Mouse (Mus musculus) monocyte, adult 2 months (primary cell): Measurements from ENCODE around the gene Il34.

Experiments used
- DNase-seq, 2 experiments: peaks; one replicate each; pipeline ENCODE4 v3.0.0; 2022; ENCODE audit warnings: low spot score in 2 of 2, low read depth in 1 of 2

Gene Il34

DNA sequence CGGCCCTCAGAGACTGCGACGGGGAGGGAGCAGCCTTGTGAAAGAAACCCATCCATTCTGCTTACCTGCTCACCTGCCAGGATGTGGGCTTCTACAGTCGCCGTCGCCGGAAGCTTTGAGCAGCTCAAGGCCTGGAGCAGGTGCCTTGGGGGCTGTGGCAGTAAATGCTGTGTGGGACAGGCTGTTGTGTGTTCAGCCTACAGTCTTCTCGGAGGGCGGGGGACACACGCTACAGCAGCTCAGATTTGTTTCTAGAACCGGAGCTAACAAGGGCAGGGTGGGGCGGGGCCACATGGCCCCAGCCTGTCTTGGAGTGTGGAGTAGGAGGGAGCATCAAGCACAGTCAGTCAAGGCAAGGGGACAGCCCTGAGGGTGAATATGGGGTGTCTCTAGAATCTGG is at the start of gene Il34:
Il34 (minus strand) TSS at position 256 of the 400 bp plus-strand sequence.
- DNase-seq, result no peak

DNA sequence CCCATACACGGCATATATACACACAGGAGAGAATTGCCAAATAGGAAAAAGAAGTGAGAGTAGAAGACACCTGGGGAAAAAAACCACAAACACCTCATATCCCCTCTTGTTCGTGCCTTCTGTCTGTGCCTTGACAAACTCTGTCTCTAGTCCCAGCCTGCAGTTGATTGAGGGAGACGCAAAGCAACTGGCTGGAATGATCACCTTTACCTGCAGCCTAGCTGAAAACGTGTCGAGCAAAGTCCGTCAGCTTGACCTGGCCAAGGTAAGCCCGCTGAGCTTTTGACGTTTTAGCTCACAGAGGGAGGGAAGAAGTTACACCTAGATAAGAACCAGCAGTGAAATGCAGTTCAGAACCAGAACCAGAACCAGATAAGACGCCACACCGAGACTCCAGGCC is 45.5 kb upstream of the Il34 start:
- no peak for DNase-seq

DNA sequence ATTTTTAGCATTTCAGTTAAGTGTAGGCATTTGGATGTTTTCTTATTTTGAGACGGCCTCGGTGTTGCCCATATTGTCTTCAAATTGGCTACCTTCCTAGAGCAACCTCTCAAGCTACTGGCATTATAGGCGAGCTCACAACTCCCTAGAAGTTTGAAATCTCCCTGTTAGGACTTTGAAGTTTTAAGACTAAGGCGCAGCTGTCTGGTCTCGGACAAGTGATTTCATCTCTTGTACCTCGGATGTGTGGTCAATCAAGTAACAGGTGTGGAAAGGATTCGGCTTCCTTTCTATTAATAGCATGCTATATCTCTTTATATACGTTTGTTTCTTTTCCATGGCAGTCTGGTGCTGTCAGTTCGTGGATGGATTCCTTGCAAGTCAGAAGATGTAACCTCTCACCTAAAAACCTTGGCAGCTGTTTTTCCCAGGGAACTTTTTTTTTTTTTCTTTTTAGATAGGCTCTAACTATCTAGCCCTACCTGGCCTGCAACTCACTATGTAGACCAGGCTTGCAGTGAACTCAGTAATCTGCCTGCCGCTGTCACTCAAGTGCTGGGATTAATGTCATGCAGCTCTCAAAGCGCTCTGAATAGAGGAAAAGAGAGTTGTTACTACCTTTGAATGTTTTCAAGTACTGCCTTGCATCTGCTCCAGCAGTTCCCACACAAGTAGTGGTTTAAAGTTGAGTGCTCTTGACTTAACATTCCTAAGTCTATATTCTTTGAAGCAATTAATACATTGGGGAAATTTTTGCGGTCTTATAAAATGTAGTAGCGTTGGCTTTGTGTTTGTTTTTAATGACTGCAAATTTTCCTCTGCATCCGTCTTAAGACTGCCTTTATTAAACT is 42.1 kb upstream of the Il34 start:
- DNase-seq, result no peak

DNA sequence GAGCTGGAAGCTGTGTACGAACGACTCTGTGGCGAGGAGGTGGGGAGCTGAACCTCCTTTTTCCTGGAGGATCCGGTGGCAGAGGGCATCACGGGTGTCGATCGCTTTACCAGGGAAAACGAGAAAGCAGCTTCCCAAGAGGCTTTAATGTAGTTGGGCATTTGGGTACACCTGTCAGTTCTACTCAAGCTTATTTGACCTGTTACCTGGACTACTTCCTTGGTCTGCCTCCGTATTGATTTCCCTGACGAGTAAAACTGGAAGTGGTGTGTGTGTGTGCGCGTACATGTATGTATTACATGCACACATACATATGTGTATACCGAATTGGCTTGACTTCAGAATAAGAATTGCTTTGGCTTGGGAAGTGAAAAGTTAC is 41.4 kb upstream of the Il34 start:
- DNase-seq, result no peak

DNA sequence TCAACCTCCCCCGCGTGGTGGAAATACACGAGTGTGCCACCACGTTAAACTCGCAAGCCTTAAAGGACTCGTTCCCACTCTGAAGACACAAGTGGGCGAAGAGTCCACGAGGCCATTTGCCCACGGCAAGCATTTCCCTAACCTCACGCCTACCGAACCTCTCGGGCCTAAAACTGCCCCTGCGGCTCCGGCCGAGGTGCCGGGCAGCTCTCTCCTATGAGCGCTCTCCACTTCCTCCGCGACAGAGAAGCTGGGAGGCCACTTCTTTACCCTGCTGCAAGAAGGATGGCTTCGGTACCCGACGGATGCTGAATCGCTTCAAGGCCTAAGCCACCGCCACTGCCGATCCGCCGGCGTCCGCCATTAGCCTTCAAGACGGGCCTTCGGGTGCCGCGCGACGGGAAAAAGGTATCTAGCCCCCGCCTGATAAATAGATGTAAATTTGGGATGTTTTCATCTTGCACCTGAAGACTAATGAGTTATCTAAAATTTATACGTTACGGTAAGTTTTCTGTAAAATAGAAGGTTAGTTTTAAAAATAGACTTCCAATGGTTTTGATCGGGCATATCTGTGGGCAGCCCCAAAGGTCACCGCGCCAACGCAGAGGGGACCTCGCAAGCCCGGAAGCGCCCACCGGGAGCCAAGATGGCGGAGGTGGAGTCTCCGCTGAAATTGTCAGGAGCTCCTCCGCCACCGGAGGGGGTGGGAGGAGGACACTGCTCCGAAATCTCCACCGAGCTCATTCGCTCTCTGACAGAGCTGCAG is 40.9 kb upstream of the Il34 start, which contains the start of the genes Cog4 and Sf3b3:
Cog4 (plus strand) TSS at position 196 of the 766 bp plus-strand sequence.
Sf3b3 (minus strand) TSS at position 383 of the 766 bp plus-strand sequence.
- DNase-seq, result peak; percentile 62 to 76

DNA sequence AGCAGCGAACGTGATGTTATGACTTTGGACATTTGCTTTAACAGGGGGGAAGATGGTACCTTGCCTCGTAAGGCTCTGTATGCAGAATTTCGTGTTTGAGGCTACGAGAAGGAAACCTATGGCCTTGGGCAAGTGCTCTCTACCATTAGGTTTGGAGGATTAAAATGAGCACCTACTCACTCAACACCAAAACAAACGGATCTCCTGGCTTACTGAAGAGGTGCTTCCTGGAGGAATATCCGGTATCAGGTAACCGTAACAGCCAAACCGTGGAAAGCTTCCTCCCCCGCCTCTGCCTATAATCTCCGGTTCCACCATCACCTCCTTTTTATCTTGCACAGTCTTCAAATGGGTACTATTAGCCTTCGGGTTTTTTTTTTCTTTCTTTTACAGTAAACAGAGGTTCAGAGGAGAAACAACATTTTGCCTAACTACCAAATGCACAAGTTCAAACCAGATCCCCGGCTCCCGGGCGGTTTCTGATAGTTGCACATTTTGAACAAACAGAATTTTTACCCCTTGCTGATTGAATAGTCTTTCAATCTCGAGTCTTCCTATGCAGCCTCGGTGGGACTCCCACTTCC is 40.2 kb upstream of the Il34 start:
- no peak for DNase-seq

DNA sequence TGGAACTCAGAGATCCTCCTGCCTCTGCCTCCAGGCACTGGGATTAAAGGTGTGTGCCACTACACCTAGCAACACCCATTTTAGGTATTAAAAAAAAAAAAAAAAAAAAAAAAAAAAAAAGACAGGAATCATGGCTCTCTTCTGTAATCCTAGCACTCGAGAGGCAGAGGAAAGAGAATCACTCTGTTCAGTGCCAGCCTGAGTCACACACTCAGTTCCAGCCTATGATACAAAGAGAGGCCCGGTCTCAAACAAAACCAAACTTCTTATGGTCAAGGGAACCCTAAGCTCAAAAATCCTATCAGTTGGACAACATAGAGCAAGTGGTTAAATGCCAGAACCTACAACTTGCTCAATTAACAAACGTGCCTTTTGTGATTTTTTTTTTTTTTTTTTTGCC is 39.2 kb upstream of the Il34 start:
- no peak for DNase-seq

DNA sequence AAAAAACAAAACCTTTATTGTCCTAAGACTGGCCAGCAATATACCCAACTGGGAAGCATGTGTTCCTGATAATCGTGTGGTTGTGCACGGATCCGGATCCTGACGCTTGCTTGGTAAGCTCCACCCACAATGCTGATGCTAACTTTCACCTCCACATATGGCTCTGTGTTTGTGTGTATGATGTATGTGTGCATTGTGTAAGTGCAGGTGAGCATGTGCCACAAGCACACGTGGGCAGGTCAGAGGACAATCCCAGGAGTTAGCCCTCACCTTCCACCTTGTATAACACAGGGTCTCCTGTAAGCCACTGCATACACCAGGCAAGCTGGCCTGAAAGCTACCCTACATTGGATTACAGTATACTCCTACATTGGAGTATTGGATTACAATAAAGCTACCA is 37.5 kb upstream of the Il34 start:
- DNase-seq, result no peak

DNA sequence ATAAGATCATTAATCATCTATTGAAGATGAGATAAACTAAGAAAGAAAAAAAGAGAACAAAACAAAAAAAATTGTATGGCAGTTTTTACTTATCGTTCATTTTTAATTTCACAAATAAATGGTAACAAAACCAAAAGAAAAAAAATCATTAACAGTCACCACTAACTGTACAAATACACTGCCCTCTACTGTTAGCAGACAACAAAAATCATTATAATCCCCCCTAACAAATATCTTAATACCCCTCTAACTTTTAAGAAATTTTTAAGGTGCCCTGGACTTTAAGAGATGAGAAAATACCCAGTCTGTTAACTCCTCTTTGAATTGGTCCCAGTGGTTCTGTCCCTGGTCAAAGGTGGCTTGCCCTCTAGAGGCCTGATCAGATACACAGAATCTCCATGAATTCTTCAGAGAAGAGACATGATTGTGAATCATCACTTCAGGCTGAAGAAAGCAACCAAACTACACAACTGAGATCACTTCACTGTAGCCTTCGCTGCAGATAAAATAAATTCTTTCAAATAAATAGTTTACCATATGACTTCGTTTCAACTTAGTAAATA is 36.4 kb upstream of the Il34 start:
- no peak for DNase-seq

DNA sequence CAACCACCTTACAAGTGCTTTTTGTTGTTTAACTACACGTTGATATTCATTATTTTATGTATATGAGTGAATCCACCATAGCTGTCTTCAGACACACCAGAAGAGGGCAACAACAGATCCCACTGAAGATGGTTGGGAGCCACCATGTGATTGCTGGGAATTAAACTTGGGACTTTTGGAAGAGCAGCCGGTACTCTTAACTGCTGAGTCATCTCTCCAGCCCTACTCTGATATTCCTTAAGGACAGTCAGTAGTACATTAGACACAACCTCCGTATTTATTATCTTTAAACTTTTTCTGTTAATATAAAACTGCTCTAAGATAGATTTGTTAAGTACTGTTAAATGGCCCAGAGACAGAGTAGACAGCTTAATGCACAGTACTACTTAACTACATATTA is 26.2 kb upstream of the Il34 start:
- no peak for DNase-seq

DNA sequence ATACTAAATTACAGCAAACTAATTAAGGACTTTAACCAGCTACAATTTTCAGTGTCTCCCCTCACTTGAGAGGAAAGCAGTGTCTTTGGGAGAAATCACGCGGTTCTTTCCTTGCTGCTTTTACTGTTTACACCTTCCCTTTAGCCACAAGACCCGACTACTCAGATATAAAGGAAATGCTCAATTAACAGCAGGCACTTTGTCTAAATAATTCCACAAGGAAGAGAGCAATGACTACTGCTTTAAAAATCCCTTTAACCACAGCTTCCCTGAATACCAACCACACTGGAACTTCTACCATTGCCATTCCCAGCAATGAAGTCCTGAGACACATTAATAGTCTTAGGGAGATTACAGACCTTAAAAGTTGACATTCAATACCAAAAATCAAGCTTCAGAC is 22.8 kb upstream of the Il34 start:
- no peak for DNase-seq

DNA sequence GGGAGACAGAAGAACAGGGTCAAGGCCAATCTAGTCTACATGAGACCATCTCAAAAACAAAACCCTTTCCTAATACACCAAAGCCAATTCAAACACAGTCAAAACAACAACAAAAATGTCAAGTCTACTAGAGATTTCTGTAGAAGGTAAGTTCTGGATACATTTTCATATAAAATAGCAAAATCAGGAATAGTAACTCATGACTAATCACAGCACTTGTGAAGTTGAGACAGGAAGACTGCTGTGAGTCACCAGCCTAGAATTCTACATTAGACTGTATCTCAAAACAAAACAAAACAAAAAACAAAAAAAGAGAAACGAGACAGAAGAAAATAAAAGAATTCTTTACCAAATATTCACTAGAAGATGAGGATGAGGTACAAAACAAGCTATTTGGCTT is 19.1 kb upstream of the Il34 start:
- DNase-seq, result no peak

DNA sequence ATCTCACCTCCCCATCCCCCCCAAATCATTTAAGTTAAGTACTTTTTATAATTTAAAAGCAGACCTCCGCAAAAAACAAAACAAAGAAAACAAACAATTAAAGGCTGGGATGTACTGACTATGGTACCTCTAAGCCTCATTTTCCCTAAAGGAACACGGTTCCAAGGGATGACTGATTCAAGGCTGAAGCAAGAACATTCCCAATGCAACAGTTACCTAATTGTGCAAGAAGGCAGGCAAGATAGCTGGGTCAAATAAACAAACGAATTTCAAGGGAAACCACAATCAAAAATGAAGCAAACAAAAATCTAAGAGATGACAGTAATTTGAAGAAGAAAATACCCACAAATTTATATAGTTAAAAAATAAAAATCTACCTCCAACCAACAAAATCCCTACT is 16.2 kb upstream of the Il34 start:
- DNase-seq, result no peak

DNA sequence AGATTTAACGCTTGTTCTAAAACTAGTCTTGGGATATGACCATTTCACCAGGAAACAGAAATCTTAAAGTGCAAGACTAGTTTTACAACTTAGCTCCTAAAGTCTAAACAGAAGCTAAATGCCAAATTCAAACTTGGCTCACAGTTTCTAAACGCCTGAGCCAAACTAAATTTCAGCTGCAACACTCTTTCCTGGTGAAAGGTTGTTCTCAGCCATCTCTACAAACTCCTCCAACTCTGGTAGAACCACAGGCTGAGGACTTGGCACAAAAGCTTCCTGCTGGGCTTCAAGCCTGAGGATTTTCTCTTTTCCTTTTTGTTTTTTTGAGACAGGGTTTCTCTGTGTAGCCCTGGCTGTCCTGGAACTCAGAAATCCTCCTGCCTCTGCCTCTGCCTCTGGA is 14.5 kb upstream of the Il34 start:
- DNase-seq, result no peak

DNA sequence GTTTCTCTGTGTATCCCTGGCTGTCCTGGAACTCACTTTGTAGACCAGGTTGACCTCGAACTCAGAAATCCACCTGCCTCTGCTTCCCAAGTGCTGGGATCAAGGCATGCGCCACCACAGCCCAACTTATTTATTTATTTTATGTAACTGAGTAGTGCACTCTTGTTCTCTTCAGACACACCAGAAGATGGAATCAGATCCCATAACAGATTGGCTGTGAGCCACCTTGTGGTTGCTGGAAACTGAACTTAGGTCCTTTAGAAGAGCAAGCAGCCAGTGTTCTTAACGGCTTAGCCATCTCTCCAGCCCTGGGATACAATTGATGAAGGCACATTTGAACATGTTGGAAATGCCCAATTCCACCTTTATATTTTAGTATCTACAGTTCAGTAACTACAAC is 12.9 kb upstream of the Il34 start:
- DNase-seq, result no peak

DNA sequence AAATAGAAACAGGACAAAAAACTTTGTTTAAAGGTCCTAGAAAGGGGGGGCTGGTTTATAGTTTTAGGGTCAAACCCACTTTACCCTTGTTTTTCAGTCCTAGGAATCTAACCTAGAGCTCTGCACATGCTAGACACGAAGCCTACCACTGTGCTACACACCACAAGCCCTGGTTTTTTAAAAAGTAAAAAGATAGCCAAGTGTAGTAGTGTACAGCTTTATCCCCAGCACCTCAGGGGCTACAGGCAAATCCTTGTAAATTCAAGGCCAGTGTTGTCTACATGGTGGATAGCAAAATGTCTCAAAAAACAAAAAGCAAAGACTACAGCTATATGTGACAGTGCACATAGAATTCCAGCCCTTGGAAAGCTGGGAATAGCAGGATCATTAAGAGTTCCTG is 11.3 kb upstream of the Il34 start:
- no peak for DNase-seq

DNA sequence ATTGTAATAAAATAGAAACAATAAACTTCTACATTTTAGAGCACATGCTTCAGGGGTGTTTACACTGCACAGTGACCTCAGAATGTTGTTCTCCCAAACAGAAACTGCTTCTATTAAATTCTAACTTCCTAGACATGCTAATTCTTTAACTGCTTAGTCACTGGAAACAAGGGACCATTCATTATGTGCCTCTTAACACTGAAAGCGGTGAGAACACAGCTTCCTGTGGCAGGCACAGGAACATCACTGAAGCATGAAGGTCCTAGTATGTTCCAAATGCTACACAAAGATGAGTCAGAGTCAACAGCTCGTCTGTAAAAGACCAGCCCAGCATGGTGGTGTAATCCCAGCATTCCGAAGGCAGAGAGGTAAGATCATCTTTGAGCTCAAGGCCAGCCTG is 9.6 kb upstream of the Il34 start:
- DNase-seq, result no peak

DNA sequence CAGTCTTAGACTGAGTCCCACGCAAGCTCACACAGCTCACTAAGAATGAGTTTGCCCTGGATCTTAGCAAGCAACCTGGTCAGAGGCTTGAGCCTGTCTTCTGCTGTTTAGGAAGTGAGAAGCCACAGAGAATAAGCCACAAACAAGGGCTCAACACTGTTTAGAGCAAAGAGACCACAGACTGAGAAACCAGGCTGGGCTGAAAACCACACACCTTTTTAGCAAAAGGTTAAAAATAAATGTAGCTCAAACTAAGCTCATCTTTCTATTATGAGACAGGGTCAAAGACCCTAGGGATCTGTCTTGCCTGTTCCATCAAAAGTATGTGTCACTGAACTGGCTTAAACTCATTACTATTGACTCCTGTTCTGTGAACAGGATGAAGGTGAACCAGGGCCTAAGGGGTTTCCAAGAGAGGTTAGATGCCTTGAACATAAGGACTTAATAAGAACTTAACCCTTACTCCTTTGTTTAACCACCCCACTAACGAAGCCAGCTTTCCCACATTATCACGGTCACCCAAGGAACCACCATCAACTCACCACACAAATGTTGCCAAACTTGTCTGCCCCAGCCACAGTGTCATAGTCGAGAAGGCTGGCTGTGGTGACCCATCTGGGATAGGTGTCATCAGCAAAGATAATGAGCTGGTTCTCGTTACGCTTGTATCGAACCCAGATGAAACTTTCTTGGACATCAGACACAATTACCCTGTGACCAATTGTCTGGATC is 7.5 kb upstream of the Il34 start:
- DNase-seq, result no peak

DNA sequence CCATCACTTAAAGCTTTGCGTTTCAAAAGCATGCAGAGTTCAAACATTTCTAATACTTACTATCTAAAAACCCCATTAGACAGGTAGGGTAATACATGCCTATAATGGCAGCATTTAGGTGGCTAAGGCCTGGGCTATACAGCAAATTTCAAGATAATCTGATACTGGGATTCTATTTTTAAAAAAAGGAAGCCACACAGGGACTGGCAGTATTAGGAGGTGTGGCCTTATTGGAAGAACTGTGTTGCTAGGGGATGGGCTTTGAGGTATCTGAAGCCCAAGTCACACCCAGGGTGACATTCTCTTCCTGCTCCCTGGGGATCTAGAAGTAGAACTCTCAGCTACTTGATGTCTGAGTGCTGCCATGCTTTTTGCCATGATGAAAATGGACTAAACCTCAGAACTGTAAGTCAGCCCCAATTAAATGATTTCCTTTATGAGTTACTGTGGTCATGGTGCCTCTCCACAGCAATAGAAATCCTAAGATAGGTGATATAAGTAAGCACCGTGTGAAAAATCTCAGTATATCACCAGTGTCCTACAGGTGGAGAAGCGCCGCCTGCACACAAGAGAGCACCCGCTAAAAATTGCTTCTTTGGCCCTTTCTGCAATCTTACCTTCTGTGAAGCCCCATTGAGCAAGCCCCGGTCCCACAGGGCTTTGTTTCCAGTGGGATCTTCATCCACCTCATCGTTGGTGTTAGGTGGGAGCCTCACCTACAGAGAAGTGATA is 6.8 kb upstream of the Il34 start:
- DNase-seq, result no peak

DNA sequence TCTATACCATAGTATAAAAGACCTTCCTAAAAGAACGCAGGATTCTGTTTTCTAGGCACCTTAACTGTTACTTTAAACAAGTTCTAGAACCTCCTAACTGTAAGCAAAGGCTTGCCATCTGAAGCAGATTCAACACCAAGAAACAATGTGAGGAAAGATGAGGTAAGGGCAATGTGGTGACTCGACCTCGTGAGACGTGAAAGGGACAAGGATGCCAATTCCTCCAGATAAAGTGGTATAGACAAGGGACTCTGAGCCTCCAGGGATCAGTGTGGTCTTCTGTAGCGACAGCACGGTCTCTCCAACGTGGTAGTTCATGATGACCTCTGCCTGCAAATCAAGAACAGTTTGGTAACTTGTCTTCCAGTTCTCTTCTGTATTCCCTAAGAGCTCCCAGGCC is 6.1 kb upstream of the Il34 start:
- DNase-seq, result no peak
